Mouse (Mus musculus) heart, embryonic 12.5 days (tissue): ENCODE measurements around the gene Cox16. TPM values are rescaled to one million over a fixed set of nuclear protein-coding genes. Genes with fewer than 3 reads are reported as not detected.
"Not testable (repeated sequence)": the region's sequence is repeated elsewhere in the genome, so short reads cannot be mapped to it uniquely, and the experiment has no call there.

Source experiments
- ATAC-seq: fragments of 200-750 bp; cut with Nextera tagmentation; 2 replicates; pipeline ENCODE4 v1.8.0; 2017; ENCODE audit warnings: moderate TSS enrichment, moderate library complexity; ENCODE audit not compliant: insufficient number of reproducible peaks, low FRiP score
- H3K27ac ChIP-seq: fragments of 300-500 bp; sonication (generic); 2 replicates; pipeline ENCODE4 v1.5.1; 2016; ENCODE audit warnings: mild to moderate bottlenecking, moderate library complexity; ENCODE audit not compliant: poor library complexity, severe bottlenecking
- H3K27me3 ChIP-seq: fragments of 300-500 bp; sonication (generic); replicated peaks from 2 replicates; pipeline ENCODE4 v1.6.1; 2016; ENCODE audit warnings: mild to moderate bottlenecking, moderate library complexity
- H3K36me3 ChIP-seq: fragments of 300-500 bp; sonication (generic); 2 replicates; pipeline ENCODE4 v1.6.1; 2016; ENCODE audit warnings: mild to moderate bottlenecking, moderate library complexity
- H3K4me1 ChIP-seq: fragments of 300-500 bp; sonication (generic); replicated peaks from 2 replicates; pipeline ENCODE4 v1.6.1; 2016; ENCODE audit warnings: mild to moderate bottlenecking
- H3K4me2 ChIP-seq: fragments of 300-500 bp; sonication (generic); 2 replicates; pipeline ENCODE4 v1.6.1; 2016; ENCODE audit warnings: mild to moderate bottlenecking, moderate library complexity
- H3K4me3 ChIP-seq: fragments of 300-500 bp; sonication (generic); 2 replicates; pipeline ENCODE4 v1.5.1; 2016; ENCODE audit warnings: mild to moderate bottlenecking
- H3K9ac ChIP-seq: fragments of 300-500 bp; sonication (generic); 2 replicates; pipeline ENCODE4 v1.6.1; 2016; ENCODE audit warnings: mild to moderate bottlenecking, moderate library complexity
- H3K9me3 ChIP-seq: fragments of 300-500 bp; sonication (generic); replicated peaks from 2 replicates; pipeline ENCODE4 v1.6.1; 2016; ENCODE audit warnings: mild to moderate bottlenecking, moderate library complexity
- WGBS: fragments of 180-500 bp; shearing (Covaris S2); methylation state at CpG from one replicate; pipeline ENCODE4 v1.1.7; 2016; 5-methylcytosine and 5-hydroxymethylcytosine counted together
- polyA plus RNA-seq: library from polyadenylated mRNA; unstranded; fragments of >200 nt; fragmentation: Nextera tagmentation; extraction: Ambion mirVana; gene quantifications from 2 replicates; pipeline ENCODE4 v1.2.1, GENCODE M21; 2016

Gene Cox16
- polyA plus RNA-seq = 96.9 and 103 TPM in 2 replicates

DNA sequence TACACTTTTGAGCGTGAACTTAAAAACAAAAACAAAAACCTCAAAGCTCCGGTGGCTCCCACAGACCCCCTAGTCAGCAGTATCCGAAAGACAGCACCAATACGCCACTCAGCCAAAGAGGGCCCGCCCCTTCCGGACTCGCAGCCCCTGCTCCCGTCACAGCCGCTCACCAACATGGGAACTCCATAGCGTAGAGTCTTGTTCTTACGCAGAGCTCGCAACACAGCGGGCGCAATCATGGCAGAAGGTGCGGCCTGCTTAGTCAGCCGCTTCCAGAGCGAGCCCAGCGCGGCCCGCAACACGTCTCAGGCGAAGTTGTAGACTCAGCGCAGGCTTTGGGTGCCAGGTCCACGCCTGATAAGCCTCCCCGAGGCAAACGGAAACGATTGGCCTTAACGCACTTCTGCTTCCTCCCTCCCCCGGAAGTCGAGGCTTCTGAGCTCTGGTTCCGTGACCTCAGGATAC lies at the start of gene Cox16:
Gene Cox16 (minus strand): TSS at position 401 of the 465 bp plus-strand sequence.
- Histone ChIP-seq H3K4me1 (no peaks in the 10 kb centered on the region), H3K4me3 (peak within 1 kb of the TSS; percentile 75), H3K27me3 (no peaks in the 10 kb centered on the region), H3K4me2 (peak within 1 kb of the TSS; percentile 73), H3K36me3 (no peaks in the 10 kb centered on the region), H3K27ac (peak within 1 kb of the TSS; percentile 92), H3K9ac (peak within 1 kb of the TSS; percentile 77), H3K9me3 (no peaks in the 10 kb centered on the region)
- WGBS = under 1% methylated on average over 31 of the region's 31 CpGs
- ATAC-seq = peak; percentile 96

DNA sequence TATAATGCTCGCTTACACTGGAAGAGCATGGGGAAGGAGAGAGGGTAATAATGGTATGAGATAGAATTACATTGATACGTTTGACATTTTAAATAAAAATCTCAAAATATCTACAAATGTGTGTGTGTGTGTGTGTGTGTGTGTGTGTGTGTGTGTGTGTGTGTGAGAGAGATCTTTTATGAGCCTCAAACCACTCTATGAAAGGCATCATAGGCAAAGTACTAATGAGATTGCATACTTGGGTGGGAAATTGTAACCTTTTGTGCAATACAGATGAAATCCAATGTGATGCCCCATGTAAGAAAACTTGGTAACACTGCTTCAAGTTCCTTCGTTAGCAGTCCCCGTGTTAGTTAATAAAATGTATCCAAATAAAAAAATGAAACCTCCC lies 48.1 kb upstream of the Cox16 start:
- Histone ChIP-seq H3K4me3 (peak overlapping the region; percentile 95), H3K9me3 (no peaks in the 10 kb centered on the region), H3K4me2 (peak overlapping the region; percentile 86), H3K4me1 (peaks cover 17% of the 10 kb centered on the region), H3K36me3 (no peaks in the 10 kb centered on the region), H3K27me3 (no peaks in the 10 kb centered on the region), H3K27ac (peak overlapping the region; percentile 69; the same call in 1 of the 2 replicates), H3K9ac (peak overlapping the region; percentile 78)
- WGBS = 44% methylated on average over 4 of the region's 4 CpGs
- ATAC-seq = no peak

DNA sequence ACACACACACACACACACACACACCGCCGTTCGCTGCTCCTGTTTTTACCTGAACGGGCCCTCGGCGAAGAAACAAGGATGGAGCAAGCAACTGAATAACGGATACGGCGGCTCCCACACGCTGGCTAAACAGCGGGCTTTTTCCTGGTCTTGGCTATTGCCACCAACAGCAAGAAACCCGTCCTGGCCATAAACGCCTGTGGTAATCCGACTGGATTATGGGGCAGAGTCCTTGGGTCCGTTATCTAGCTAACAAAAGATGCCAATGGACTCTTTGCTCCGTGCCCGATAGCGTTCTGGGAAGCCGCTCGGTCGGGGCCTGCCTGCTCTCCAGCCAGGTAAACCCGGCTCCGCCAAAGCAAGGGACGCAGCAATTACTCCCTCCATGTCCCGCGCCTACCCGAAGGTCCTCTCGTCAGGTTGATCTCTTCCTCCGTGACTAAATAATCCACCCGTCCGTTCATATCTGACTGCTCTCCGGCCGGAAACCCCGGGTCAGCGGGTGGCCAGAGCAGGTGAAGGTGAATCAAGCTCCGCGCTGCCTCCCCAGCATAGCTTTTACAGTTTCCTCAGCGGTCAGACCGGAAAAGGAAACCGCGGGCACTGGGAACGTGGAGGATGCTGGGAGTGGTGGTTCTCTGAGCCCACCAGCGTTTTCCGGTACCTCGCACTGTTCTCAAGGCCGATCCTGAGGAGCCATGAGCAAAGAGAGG lies 47.5 kb upstream of the Cox16 start, which contains the start of the genes Gm20498 and Synj2bp:
Gene Gm20498 (minus strand): TSS at position 590 of the 713 bp plus-strand sequence.
Gene Synj2bp (minus strand): TSS at position 596 of the 713 bp plus-strand sequence.
- peak within 1 kb of the TSS; percentile 69 for H3K27ac ChIP-seq
- no peaks in the 10 kb centered on the region for H3K27me3 ChIP-seq
- H3K4me2 ChIP-seq = peak within 1 kb of the TSS; percentile 86
- no peaks in the 10 kb centered on the region for H3K9me3 ChIP-seq
- no peaks in the 10 kb centered on the region for H3K36me3 ChIP-seq
- peak within 1 kb of the TSS; percentile 95 for H3K4me3 ChIP-seq
- peaks cover 17% of the 10 kb centered on the region for H3K4me1 ChIP-seq
- under 1% methylated on average over 46 of the region's 46 CpGs for WGBS
- ATAC-seq = peak; percentile 90
- peak within 1 kb of the TSS; percentile 78 for H3K9ac ChIP-seq

DNA sequence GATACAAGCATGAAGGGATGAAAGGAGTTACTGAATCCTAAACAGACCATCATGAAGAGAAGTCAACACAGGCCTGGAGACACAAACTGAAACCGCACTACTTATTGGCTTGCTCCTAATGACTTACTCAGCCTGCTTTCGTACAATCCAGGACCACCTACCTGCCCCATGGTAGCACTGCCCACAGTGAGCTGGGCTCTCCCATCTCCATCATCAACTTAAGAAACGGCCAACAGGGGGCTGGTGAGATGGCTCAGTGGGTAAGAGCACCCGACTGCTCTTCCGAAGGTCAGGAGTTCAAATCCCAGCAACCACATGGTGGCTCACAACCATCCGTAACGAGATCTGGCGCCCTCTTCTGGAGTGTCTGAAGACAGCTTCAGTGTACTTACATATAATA lies 45.7 kb upstream of the Cox16 start:
- not testable (repeated sequence) for H3K4me3 ChIP-seq, ATAC-seq, H3K27ac ChIP-seq, H3K9ac ChIP-seq, H3K4me2 ChIP-seq, H3K9me3 ChIP-seq, H3K27me3 ChIP-seq, H3K36me3 ChIP-seq
- H3K4me1 ChIP-seq = peaks cover 17% of the 10 kb centered on the region
- 67% methylated on average over 8 of the region's 8 CpGs for WGBS

DNA sequence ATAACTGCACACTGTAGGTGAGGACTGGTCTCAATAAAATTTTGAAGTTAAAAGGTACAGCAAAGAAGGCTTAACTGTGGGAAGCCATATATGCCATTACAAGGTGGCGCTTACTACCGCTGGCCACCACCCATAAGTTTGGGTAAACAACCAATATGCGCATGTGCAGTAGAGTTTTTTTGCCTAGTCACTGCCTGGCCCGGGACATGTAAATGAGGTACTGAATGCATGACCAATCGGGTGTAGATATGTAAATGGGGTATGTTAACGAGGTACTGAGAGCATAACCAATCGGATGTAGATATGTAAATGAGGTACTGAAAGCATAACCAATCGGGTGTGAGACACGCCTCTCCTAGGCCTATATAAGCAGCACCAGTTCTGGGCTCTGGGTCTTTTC lies 12.0 kb upstream of the Cox16 start:
- not testable (repeated sequence) for H3K9me3 ChIP-seq, H3K4me2 ChIP-seq, ATAC-seq, H3K4me3 ChIP-seq, H3K27ac ChIP-seq, H3K9ac ChIP-seq, H3K4me1 ChIP-seq, H3K27me3 ChIP-seq
- H3K36me3 ChIP-seq = peaks cover 22% of the 10 kb centered on the region
- 96% methylated on average over 9 of the region's 9 CpGs for WGBS

DNA sequence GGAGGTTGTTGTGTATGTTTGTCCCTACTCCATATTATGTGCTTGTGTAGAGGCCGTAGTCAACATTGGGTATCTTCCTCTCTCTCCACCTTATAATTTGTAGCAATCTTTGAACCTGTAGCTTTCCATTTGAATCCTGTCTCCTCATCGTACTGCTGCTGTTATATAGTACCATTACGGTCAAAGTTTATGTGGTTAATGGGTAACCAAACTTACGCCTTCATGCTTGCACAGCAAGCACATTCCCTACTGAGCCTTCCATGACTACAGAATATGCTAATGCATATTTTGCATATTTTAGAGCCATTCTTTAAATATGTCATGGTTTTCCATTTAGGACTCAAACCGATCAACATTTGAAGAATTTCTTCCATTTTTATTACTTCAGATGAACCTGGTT lies 5.6 kb upstream of the Cox16 start:
- Histone ChIP-seq H3K27me3 (no peaks in the 10 kb centered on the region), H3K9me3 (0 out of 2 replicates have a peak, but pooled peaks cover 2% of the 10 kb centered on the region), H3K27ac (no peak overlapping the region), H3K9ac (no peak overlapping the region), H3K4me1 (no peaks in the 10 kb centered on the region), H3K36me3 (peaks cover 9% of the 10 kb centered on the region; the same call in 1 of the 2 replicates), H3K4me3 (no peak overlapping the region), H3K4me2 (no peak overlapping the region)
- no peak for ATAC-seq
- 96% methylated on average over 5 of the region's 5 CpGs for WGBS

DNA sequence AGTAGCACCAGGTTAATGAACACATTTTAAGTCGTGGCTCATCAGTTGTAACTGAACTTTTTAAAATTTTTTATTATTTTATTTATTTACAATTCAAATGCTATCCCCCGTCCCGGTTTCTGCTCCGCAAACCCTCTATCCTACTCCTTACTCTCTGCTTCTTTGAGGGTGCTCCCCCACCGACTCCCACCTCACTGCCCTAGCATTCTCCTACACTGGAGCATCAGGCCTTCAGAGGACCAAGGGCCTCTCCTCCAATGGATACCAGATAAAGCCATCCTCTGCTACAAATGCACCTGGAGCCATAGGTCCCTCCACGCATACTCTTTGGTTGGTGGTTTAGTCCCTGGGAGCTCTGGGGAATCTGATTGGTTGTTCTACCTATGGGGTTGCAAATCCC lies 384 bp upstream of the Cox16 start:
- H3K9ac ChIP-seq = no peak overlapping the region
- H3K36me3 ChIP-seq = no peaks in the 10 kb centered on the region
- H3K9me3 ChIP-seq = no peaks in the 10 kb centered on the region
- no peak overlapping the region for H3K27ac ChIP-seq
- no peaks in the 10 kb centered on the region for H3K4me1 ChIP-seq
- peak overlapping the region; percentile 75 for H3K4me3 ChIP-seq
- no peaks in the 10 kb centered on the region for H3K27me3 ChIP-seq
- peak overlapping the region; percentile 62 for H3K4me2 ChIP-seq
- 47% methylated on average over 6 of the region's 6 CpGs for WGBS
- no peak for ATAC-seq

DNA sequence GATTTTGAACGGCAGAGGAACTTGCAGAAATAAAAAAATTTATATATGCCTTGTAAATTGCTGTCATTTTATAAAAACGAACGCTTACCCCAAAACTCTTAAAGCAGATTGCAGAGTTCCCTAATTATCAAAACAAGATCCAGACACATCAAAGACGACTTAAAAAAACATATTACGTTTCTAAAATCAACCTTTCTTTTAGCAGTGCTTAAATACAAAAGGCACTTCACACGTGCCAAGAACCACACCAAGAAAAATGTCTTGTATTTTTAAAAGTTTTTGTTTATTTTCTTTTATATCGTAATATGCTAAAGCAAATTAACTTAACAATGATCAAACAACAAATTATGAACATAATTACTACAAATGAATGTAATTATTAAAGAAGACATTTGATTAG lies 715 bp downstream of the Cox16 start:
- Histone ChIP-seq H3K36me3 (no peaks in the 10 kb centered on the region), H3K4me3 (peak overlapping the region; percentile 75), H3K9me3 (no peaks in the 10 kb centered on the region), H3K27me3 (no peaks in the 10 kb centered on the region), H3K4me2 (peak overlapping the region; percentile 73), H3K9ac (no peak overlapping the region), H3K4me1 (no peaks in the 10 kb centered on the region), H3K27ac (peak overlapping the region; percentile 92; the same call in 1 of the 2 replicates)
- ATAC-seq = no peak
- 1% methylated on average over 7 of the region's 7 CpGs for WGBS

DNA sequence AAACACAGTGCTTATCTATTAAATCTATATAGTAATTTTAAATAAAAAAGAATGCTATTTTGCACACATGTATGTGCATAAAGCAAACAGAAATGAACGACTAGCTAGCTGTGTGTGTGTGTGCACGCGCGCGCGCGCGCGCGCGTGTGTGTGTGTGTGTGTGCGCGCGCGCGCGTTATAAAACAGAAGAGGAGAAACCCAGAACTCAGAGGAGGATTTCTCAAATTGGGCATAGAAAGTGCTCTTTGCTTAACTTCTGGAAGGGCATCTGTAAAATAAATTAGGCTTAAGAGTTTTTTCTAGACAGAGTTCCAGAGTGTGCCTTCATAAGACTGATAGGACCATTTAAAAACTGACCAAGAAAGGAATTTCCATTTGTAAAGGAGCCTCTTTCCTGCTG lies 1.3 kb downstream of the Cox16 start:
- peak overlapping the region; percentile 46 for H3K4me3 ChIP-seq
- peak overlapping the region; percentile 73 for H3K4me2 ChIP-seq
- H3K9me3 ChIP-seq = no peaks in the 10 kb centered on the region
- H3K27ac ChIP-seq = no peak overlapping the region
- 34% methylated on average over 17 of the region's 17 CpGs for WGBS
- H3K9ac ChIP-seq = peak overlapping the region; percentile 36; the same call in 1 of the 2 replicates
- ATAC-seq = no peak
- no peaks in the 10 kb centered on the region for H3K27me3 ChIP-seq
- no peaks in the 10 kb centered on the region for H3K4me1 ChIP-seq
- no peaks in the 10 kb centered on the region for H3K36me3 ChIP-seq

DNA sequence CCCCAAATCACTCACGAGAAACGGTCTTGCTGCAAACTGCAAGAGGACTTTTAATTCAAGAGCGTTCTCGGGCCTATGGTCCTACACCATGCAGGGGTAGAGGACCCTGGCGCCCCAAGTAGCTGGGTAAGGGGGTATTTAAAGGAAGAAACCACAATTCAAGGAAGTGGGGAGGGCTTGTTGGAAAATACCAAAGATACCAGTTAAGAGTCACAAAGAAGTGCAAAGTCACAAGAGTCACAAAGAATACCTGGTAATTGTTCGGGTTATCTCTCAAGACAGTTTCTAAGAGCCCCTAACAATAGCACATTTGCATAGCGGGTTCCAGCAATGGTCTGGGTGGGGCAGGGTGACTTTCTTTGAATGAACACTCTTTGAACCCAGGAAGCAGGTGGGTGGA lies 25.9 kb downstream of the Cox16 start:
- WGBS = 90% methylated on average over 7 of the region's 7 CpGs
- H3K4me3 ChIP-seq, H3K9ac ChIP-seq, H3K27me3 ChIP-seq, ATAC-seq, H3K4me1 ChIP-seq, H3K27ac ChIP-seq, H3K4me2 ChIP-seq: not testable (repeated sequence)
- Histone ChIP-seq H3K9me3 (peaks cover 20% of the 10 kb centered on the region), H3K36me3 (peaks cover 13% of the 10 kb centered on the region; the same call in 1 of the 2 replicates)

DNA sequence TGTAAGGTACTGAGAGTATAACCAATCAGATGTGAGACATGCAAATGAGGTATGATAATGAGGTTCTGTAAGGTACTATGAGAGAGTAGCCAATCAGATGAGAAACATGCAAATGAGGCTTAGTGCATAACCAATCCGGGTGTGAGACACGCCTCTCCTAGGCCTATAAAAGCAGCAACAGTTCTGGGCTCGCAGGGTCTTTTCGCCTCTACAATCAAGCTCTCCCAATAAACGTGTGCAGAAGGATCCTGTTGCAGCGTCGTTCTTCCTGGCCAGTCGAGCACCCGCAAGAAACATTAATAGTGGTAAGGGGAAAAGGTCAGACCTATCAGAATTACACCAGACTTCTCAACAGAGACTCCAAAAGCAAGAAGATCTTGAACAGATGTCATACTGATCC lies 45.9 kb downstream of the Cox16 start:
- not testable (repeated sequence) for H3K4me3 ChIP-seq, H3K9ac ChIP-seq, H3K27ac ChIP-seq, ATAC-seq, H3K36me3 ChIP-seq, H3K27me3 ChIP-seq, H3K4me2 ChIP-seq, H3K4me1 ChIP-seq, H3K9me3 ChIP-seq
- 92% methylated on average over 9 of the region's 9 CpGs for WGBS
